Mouse (Mus musculus): ENCODE data around the gene Lifr. TPM values are rescaled to one million over a fixed set of nuclear protein-coding genes. Genes with fewer than 3 reads are reported as not detected.

Gene Lifr
- total RNA-seq, 1 experiment from 2014 or later = 10.7 TPM

DNA sequence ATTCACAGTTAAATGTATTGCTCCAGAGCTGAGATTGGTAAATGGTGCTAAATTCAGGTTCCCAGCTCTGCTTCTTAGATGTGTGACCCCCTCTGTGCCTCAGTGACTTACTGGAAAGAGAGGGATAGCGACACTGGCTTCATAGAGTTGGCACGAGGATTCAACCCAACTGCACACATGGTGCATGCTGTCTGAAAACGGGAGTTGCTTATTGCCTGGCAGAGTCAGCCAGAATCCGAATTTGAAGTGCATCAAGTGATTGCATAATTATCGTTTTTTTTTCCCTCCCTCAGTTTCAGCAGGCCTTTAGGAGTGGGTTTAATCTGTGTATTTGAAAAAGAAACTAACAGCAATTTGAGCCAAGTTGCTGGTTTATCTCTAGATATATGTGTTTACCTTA is 55.1 kb downstream of the Lifr start:
- ATAC-seq (replicated peaks; ENCODE audit: insufficient number of reproducible peaks, low FRiP score, low TSS enrichment, poor library complexity, severe bottlenecking) = no peak

DNA sequence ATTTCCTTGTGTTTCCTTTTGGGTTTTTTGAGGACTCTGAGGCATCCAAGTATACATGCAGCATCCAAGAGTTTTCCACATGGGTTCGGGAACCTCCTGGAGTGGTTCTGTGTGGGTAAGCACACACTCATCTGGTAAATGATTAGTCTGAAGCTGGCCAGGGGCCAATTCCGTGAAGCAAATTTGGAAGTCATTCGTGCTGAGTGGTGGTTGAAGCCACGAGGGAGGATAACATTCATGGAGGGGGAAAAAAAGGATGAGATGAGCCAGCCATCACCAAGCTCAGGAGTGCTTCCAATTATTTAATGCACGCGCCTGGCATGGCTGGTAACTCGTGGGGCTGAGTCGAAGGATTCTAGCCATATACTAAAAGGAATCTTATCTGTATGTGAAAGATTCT is 56.1 kb downstream of the Lifr start:
- ATAC-seq (replicated peaks; ENCODE audit: insufficient number of reproducible peaks, low FRiP score, low TSS enrichment, poor library complexity, severe bottlenecking) = no peak

GRCm38 (mm10) chr15:7149796-7150195 is 59.4 kb downstream of the Lifr start:
- no peak for ATAC-seq (replicated peaks; ENCODE audit: insufficient number of reproducible peaks, low FRiP score, low TSS enrichment, poor library complexity, severe bottlenecking)

- ATAC-seq (replicated peaks; ENCODE audit: insufficient number of reproducible peaks, low FRiP score, low TSS enrichment, poor library complexity, severe bottlenecking) = no peak
Measured at GRCm38 (mm10) chr15:7150591-7150990, 60.2 kb downstream of the Lifr start.

GRCm38 (mm10) chr15:7152116-7152760 is 61.8 kb downstream of the Lifr start:
- ATAC-seq (replicated peaks; ENCODE audit: insufficient number of reproducible peaks, low FRiP score, low TSS enrichment, poor library complexity, severe bottlenecking) = no peak

DNA sequence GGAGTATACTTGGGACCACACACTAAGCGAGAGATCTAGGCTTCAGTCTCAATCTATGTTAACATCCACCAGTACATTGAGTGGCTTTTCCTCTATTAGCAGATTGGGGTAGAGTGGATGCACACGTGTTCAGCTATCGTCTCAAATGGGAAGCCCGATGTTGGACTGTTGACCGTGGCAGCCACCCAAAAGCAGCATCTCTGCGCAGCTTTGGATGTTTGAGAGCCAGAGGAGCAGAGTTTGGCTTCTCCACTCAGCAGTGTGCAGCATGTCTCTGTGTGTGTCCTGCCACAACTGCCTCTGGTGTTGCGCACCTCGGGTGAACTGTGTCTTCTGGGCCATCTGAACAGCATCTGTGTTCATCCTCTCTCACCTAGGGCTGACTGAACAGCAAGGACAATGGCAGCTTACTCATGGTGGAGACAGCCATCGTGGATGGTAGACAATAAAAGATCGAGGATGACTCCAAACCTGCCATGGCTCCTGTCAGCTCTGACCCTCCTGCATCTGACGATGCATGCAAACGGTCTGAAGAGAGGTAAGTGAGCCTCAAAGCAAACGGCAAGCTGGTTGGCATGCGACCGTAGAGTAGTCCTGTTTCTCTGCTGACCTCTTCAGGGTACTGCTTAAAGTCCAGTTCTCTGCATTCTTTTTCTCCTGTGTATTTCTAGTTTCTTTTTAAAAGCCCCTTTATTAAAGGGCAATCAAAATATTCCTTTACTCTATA is 63.8 kb downstream of the Lifr start:
- ATAC-seq (replicated peaks; ENCODE audit: insufficient number of reproducible peaks, low FRiP score, low TSS enrichment, poor library complexity, severe bottlenecking) = no peak

DNA sequence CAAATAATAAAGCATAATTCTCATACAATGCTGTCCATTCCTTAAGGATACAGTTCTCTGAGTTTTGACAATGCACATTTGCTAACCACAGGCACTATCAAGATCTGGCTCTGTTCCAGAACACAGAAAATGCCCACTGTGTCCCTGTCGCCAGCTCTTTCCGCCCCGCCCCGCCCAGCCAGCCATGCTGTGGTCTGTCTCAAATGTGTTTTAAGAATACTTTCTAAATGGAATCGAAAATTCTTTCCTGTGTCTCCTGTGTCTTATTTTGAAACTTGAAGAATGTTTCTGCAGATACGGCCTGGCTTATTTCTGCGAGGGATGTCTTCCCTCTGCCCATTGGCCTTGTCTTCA is 64.3 kb downstream of the Lifr start:
- no peak for ATAC-seq (replicated peaks; ENCODE audit: insufficient number of reproducible peaks, low FRiP score, low TSS enrichment, poor library complexity, severe bottlenecking)

- no peak for ATAC-seq (replicated peaks; ENCODE audit: insufficient number of reproducible peaks, low FRiP score, low TSS enrichment, poor library complexity, severe bottlenecking)
Measured at GRCm38 (mm10) chr15:7157658-7158057, 67.2 kb downstream of the Lifr start.

DNA sequence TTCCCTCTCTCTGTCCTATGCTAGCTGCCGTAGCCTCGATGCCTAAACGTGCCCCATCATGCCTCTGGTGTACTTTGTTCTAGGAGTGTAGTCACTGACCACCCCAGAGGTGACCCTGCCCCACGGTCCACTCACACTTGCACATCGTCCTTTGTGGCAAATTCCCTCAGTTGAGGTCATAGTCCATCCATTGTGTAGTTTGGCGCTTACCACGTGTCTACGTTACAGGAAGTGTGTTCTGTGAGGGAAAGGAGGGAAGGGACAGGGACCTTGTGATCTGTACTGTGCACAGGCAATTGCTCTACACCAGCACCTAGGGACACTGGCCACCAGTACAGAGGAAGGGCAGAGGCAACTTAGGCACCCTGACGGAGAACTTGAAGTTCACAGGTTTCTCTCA is 69.5 kb downstream of the Lifr start:
- ATAC-seq (replicated peaks; ENCODE audit: insufficient number of reproducible peaks, low FRiP score, low TSS enrichment, poor library complexity, severe bottlenecking) = no peak

- no peak for ATAC-seq (replicated peaks; ENCODE audit: insufficient number of reproducible peaks, low FRiP score, low TSS enrichment, poor library complexity, severe bottlenecking)
Measured at GRCm38 (mm10) chr15:7160321-7160720, 69.9 kb downstream of the Lifr start.

DNA sequence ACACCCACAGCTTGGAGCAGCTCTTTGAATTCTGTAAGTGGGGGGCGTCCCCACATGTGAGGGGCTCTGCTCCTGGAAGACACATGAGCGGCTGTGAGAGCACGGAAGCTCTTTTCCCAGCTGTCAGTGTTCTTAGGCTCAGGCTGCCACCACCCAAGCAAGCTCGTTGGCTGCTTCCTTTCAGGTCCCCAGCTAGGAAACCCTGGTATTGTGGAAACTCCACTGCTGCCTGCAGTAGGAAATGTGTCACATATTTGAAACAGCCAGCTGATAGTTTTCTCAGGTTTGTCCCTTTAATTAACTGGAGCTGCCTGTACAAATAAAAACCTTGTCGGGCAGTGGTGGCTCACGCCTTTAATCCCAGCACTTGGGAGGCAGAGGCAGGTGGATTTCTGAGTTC is 73.4 kb downstream of the Lifr start:
- no peak for ATAC-seq (replicated peaks; ENCODE audit: insufficient number of reproducible peaks, low FRiP score, low TSS enrichment, poor library complexity, severe bottlenecking)

DNA sequence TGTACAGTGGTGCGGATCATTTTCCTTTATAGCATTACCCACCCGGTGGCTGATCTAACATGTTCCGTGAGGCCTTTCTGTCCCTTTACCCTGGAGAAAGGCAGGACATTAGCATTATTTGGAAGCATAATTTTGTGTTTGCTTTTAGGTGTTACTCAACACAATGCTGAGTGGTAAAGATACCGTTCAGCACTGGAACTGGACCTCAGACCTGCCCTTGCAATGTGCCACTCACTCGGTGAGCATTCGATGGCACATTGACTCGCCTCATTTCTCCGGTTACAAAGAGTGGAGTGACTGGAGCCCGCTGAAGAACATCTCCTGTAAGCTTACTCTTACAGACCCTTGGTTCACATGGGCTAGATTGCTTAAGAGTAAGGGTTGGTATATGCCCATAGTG is 76.3 kb downstream of the Lifr start:
- no peak for ATAC-seq (replicated peaks; ENCODE audit: insufficient number of reproducible peaks, low FRiP score, low TSS enrichment, poor library complexity, severe bottlenecking)

- no peak for ATAC-seq (replicated peaks; ENCODE audit: insufficient number of reproducible peaks, low FRiP score, low TSS enrichment, poor library complexity, severe bottlenecking)
Measured at GRCm38 (mm10) chr15:7167238-7167905, 77.0 kb downstream of the Lifr start.

DNA sequence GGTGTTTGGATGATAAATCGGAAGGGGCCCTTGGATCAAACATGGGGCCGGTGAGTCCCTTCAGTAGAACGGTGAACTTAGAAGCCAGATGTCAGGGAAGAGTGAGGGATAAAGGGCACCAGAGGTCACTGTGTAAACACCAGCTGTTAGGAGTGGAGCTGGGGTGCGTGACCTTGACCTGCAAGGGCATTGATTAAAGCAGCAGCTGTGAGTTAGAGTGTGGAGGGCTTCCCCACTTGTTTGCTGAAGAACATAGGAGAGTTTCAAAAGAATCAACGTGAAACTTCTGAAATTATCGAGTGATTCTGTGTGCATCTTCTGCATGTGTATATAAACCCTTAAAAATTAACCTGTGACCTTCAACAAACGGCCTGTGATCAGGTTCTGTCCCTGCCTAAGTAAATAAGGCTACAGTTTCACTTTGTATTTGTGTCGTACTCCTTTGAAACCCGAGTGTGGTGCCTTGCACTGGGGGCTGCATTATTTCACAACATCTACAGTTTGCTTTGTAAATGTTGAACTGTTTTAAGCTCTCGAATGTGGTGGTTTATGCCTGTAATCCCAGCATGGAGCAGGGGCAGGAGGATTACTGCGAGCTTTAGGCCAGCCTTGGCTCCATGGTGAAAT is 77.6 kb downstream of the Lifr start:
- no peak for ATAC-seq (replicated peaks; ENCODE audit: insufficient number of reproducible peaks, low FRiP score, low TSS enrichment, poor library complexity, severe bottlenecking)

- no peak for ATAC-seq (replicated peaks; ENCODE audit: insufficient number of reproducible peaks, low FRiP score, low TSS enrichment, poor library complexity, severe bottlenecking)
Measured at GRCm38 (mm10) chr15:7172875-7173274, 82.5 kb downstream of the Lifr start.

GRCm38 (mm10) chr15:7173346-7173745 is 82.9 kb downstream of the Lifr start:
- no peak for ATAC-seq (replicated peaks; ENCODE audit: insufficient number of reproducible peaks, low FRiP score, low TSS enrichment, poor library complexity, severe bottlenecking)

DNA sequence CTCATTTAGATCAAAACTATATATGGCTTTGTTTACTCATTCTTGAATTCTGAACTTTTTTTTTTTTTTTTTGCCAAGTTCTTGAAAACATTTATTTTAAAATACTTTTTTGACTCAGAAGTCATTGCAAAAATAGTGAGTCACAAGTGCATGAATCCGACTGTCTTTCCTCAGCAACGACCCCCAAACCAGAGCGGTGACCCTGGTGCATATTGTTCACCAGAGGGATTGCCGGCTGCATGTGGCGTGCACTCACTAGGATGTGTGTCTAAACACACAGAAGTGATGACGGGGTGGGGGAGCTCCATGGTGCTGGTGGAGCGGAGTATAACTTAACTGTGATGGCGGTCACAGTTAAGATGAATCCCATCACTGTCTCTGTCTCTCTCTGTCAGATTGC is 83.4 kb downstream of the Lifr start:
- ATAC-seq (replicated peaks; ENCODE audit: insufficient number of reproducible peaks, low FRiP score, low TSS enrichment, poor library complexity, severe bottlenecking) = no peak

DNA sequence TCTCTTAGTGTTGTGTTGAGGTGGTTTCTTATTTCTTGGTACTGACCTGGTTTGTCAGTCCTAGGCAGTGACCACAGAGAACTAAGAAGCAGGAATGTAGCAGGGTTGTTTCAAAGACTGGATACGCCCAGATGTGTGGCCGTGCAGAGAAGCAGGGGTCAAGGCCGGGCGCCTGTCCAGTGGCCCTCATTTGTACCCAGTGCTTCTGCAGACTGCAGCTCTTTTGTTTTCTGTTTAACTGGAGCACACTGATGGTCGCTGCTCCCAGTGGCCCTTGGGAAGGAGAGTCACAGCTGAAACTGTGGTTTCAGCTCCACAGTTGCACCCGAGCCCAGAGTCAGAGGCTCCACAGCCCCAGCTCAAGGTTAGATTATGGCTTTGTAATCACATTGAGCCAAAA is 90.2 kb downstream of the Lifr start:
- ATAC-seq (replicated peaks; ENCODE audit: insufficient number of reproducible peaks, low FRiP score, low TSS enrichment, poor library complexity, severe bottlenecking) = no peak

- ATAC-seq (replicated peaks; ENCODE audit: insufficient number of reproducible peaks, low FRiP score, low TSS enrichment, poor library complexity, severe bottlenecking) = no peak
Measured at GRCm38 (mm10) chr15:7187682-7188081, 97.3 kb downstream of the Lifr start.
